Mouse (Mus musculus): Measurements from ENCODE around the gene Mtrf1l.

- TF ChIP-seq CTCF (conservative IDR thresholded peaks at IDR 0.05 in 1 of 2, IDR thresholded peaks at IDR 0.05 in 1 of 2; ENCODE audit: low read depth in 2 of 2, low read length in 2 of 2) (no peak), POLR2A (IDR thresholded peaks at IDR 0.05; ENCODE audit: low read depth, low read length) (no peak), ZC3H11A (IDR thresholded peaks at IDR 0.05; ENCODE audit: low read depth, low read length) (no peak), CHD1 (IDR thresholded peaks at IDR 0.05; ENCODE audit: low read depth, low read length) (no peak), ZMIZ1 (IDR thresholded peaks at IDR 0.05; ENCODE audit: low read depth, low read length) (no peak), EP300 (IDR thresholded peaks at IDR 0.05; ENCODE audit: low read length) (no peak), MAX (IDR thresholded peaks at IDR 0.05; ENCODE audit: low read length) (no peak), TBP (conservative IDR thresholded peaks at IDR 0.05; ENCODE audit: low read depth, low read length) (no peak), SIN3A (IDR thresholded peaks at IDR 0.05; ENCODE audit: low read length) (no peak), USF1 (IDR thresholded peaks at IDR 0.05; ENCODE audit: low read depth, low read length) (no peak), KAT2A (IDR thresholded peaks at IDR 0.05; ENCODE audit: insufficient replicate concordance, low read length) (no peak)
Measured at GRCm38 (mm10) chr10:5807683-5808082, 16.0 kb downstream of the Mtrf1l start.

All from CH12.LX (cell line).